Mouse (Mus musculus): ENCODE measurements around the gene Asic1. TPM values are rescaled to one million over a fixed set of nuclear protein-coding genes. Genes with fewer than 3 reads are reported as not detected.

Asic1 gene
- total and polyA plus RNA-seq, 3 experiments, result 0.08 to 1.0 TPM; not detected in 1

DNA sequence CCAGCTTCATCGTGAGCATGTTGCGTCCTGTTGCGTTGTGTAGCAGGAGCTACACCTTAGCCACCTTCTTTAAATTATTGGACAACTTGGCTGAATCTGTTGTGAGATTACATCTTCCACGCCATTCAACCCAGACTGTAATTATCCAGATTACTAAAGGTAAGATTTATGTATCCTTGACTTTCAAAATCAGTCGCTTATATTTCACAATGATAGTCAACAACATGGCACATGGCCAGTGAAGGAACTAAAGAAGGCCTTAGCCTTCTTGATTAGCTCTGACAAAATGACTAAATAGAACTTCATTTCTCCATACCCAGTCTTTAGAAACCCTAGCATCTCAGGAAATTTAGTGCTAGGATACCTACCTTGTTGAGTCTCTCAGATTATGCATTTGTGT, 63.0 kb downstream of the Asic1 start:
- Histone ChIP-seq H3K4me3 (ENCODE audit: control insufficient read depth in 1 of 2, insufficient read depth in 1 of 2, low read depth in 2 of 2, low read length in 2 of 2) (no peak overlapping the region), H3K36me3 (ENCODE audit: control insufficient read depth in 1 of 2, insufficient read depth in 2 of 2, low read length in 2 of 2) (peaks cover 2 to 7% of the 10 kb centered on the region in 2 experiments), H3K27me3 (ENCODE audit: control insufficient read depth in 1 of 2, insufficient read depth in 2 of 2, low read length in 2 of 2) (no peaks in the 10 kb centered on the region), H3K4me1 (ENCODE audit: control insufficient read depth in 1 of 2, insufficient read depth in 2 of 2, low read length in 2 of 2) (0 out of 4 replicates have a peak, but pooled peaks cover 0 to 3% of the 10 kb centered on the region in 2 experiments), H3K9me3 (replicated peaks; ENCODE audit: insufficient read depth, low read length) (no peaks in the 10 kb centered on the region), H3K79me2 (ENCODE audit: control insufficient read depth, insufficient read depth, low read length, poor library complexity) (no peaks in the 10 kb centered on the region), H3K9ac (ENCODE audit: control insufficient read depth, low read depth, low read length, poor library complexity, severe bottlenecking) (no peak overlapping the region), H3K27ac (ENCODE audit: control insufficient read depth, low read depth, low read length) (no peak overlapping the region)
- no peak for DNase-seq (ENCODE audit: low read depth, low spot score)
- TF ChIP-seq GABPA (IDR thresholded peaks at IDR 0.05; ENCODE audit: low read depth, low read length), result no peak
- TF ChIP-seq POLR2AphosphoS2 (IDR thresholded peaks at IDR 0.05; ENCODE audit: low read length), result no peak
- TF ChIP-seq TCF12 (IDR thresholded peaks at IDR 0.05; ENCODE audit: low read depth, low read length), result no peak
- no peak for TF ChIP-seq SMC3 (IDR thresholded peaks at IDR 0.05; ENCODE audit: low read depth, low read length)
- TF ChIP-seq MEF2A (IDR thresholded peaks at IDR 0.05; ENCODE audit: extremely low read depth, insufficient replicate concordance, low read depth, low read length, poor library complexity, severe bottlenecking), result no peak
- TF ChIP-seq KAT2A (conservative IDR thresholded peaks at IDR 0.05; ENCODE audit: low read depth, low read length), result no peak
- TF ChIP-seq USF2 (IDR thresholded peaks at IDR 0.05; ENCODE audit: borderline replicate concordance in 1 of 2, insufficient read depth in 1 of 2, low read depth in 1 of 2, low read length in 2 of 2), result no peak
- TF ChIP-seq POLR2AphosphoS5 (IDR thresholded peaks at IDR 0.05; ENCODE audit: borderline replicate concordance, low read depth, low read length), result no peak
- TF ChIP-seq MYB (IDR thresholded peaks at IDR 0.05; ENCODE audit: low read depth, low read length), result no peak
- no peak for TF ChIP-seq TAL1 (IDR thresholded peaks at IDR 0.05; ENCODE audit: low read length)
- no peak for TF ChIP-seq CHD2 (IDR thresholded peaks at IDR 0.05; ENCODE audit: low read length)

DNA sequence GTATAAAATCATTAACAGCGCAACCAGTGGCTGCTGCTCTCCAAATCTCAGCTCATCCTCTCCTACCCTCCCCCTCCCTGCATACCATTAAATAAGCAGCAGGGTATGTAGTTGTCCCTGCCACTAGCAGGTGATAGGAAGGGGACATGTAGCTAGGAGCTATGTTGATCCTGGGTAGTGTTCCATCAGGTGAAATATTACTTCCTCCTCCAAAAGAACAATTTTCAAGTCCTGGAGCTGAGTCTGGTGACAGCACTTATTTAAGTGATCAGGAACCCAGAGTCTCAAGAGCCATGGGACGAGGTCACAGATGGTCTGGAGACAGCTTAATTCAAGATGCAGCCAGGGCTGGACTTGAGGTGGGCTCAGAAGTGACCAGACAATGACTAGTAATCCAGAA, 65.5 kb downstream of the Asic1 start:
- H3K4me3 ChIP-seq (ENCODE audit: control insufficient read depth in 1 of 2, insufficient read depth in 1 of 2, low read depth in 2 of 2, low read length in 2 of 2), result no peak overlapping the region
- TF ChIP-seq TCF12 (IDR thresholded peaks at IDR 0.05; ENCODE audit: low read depth, low read length) (no peak), SMC3 (IDR thresholded peaks at IDR 0.05; ENCODE audit: low read depth, low read length) (no peak), POLR2AphosphoS5 (IDR thresholded peaks at IDR 0.05; ENCODE audit: borderline replicate concordance, low read depth, low read length) (no peak), ZKSCAN1 (IDR thresholded peaks at IDR 0.05; ENCODE audit: low read depth, low read length) (no peak), MAX (IDR thresholded peaks at IDR 0.05; ENCODE audit: low read length) (no peak), GABPA (IDR thresholded peaks at IDR 0.05; ENCODE audit: low read depth, low read length) (no peak), CTCF (IDR thresholded peaks at IDR 0.05 in 2 of 3, conservative IDR thresholded peaks at IDR 0.05 in 1 of 3; ENCODE audit: control insufficient read depth in 1 of 3, insufficient read depth in 1 of 3, low read depth in 2 of 3, low read length in 3 of 3, poor library complexity in 1 of 3, severe bottlenecking in 1 of 3) (no peak), EP300 (IDR thresholded peaks at IDR 0.05; ENCODE audit: low read depth in 1 of 2, low read length in 2 of 2) (no peak), USF1 (IDR thresholded peaks at IDR 0.05; ENCODE audit: low read depth, low read length) (no peak), ZNF384 (IDR thresholded peaks at IDR 0.05; ENCODE audit: low read depth, low read length) (no peak), JUND (IDR thresholded peaks at IDR 0.05; ENCODE audit: low read depth, low read length) (no peak), CHD2 (IDR thresholded peaks at IDR 0.05; ENCODE audit: low read length) (no peak), GATA1 (IDR thresholded peaks at IDR 0.05; ENCODE audit: low read depth, low read length) (no peak), NRF1 (IDR thresholded peaks at IDR 0.05; ENCODE audit: insufficient read depth, low read depth, low read length, poor library complexity, severe bottlenecking) (no peak)
- no peak overlapping the region for H3K27ac ChIP-seq (ENCODE audit: control insufficient read depth, low read depth, low read length)
- DNase-seq (ENCODE audit: low read depth, low spot score), result no peak
- H3K4me1 ChIP-seq (ENCODE audit: control insufficient read depth in 1 of 2, insufficient read depth in 2 of 2, low read length in 2 of 2), result 0 out of 4 replicates have a peak, but pooled peaks cover 0 to 3% of the 10 kb centered on the region in 2 experiments
- no peaks in the 10 kb centered on the region for H3K27me3 ChIP-seq (ENCODE audit: control insufficient read depth in 1 of 2, insufficient read depth in 2 of 2, low read length in 2 of 2)
- H3K79me2 ChIP-seq (ENCODE audit: control insufficient read depth, insufficient read depth, low read length, poor library complexity), result no peaks in the 10 kb centered on the region
- H3K9me3 ChIP-seq (replicated peaks; ENCODE audit: insufficient read depth, low read length), result no peaks in the 10 kb centered on the region
- H3K36me3 ChIP-seq (ENCODE audit: control insufficient read depth in 1 of 2, insufficient read depth in 2 of 2, low read length in 2 of 2), result peaks cover 0 to 2% of the 10 kb centered on the region in 2 experiments; a peak in 3 of 4 replicates
- H3K9ac ChIP-seq (ENCODE audit: control insufficient read depth, low read depth, low read length, poor library complexity, severe bottlenecking), result no peak overlapping the region

Measured in MEL (cell line).